Mouse (Mus musculus) C2C12 (cell line): ENCODE measurements around the gene Chrnd. TPM values are rescaled to one million over a fixed set of nuclear protein-coding genes. Genes with fewer than 3 reads are reported as not detected.

Experiments
- H3K27me3 ChIP-seq: one replicate; pipeline ENCODE4 v1.6.1; 2011; ENCODE audit not compliant: control insufficient read depth, insufficient read depth, insufficient read length
- H3K36me3 ChIP-seq: one replicate; pipeline ENCODE4 v1.6.1; 2011; ENCODE audit not compliant: control insufficient read depth, insufficient read depth
- H3K4me3 ChIP-seq: one replicate; pipeline ENCODE4 v1.5.1; 2011; ENCODE audit warnings: mild to moderate bottlenecking, control low read depth; ENCODE audit not compliant: poor library complexity, insufficient read depth, severe bottlenecking
- H3K79me2 ChIP-seq: one replicate; pipeline ENCODE4 v1.6.1; 2011; ENCODE audit not compliant: control insufficient read depth, insufficient read depth
- H3K79me3 ChIP-seq: one replicate; pipeline ENCODE4 v1.6.1; 2011; ENCODE audit warnings: low read depth, control low read depth
- H3ac ChIP-seq: one replicate; pipeline ENCODE3; 2011; ENCODE audit warnings: low read depth; ENCODE audit not compliant: control insufficient read depth, insufficient read length
- CEBPB ChIP-seq: IDR thresholded peaks from one replicate; pipeline ENCODE4 v1.6.1; 2011; ENCODE audit warnings: low read depth, mild to moderate bottlenecking, control low read depth, moderate library complexity
- CTCF ChIP-seq: IDR thresholded peaks from one replicate; pipeline ENCODE4 v1.5.1; 2011; ENCODE audit not compliant: control insufficient read depth, insufficient read depth, insufficient read length
- FOSL1 ChIP-seq: IDR thresholded peaks from one replicate; pipeline ENCODE4 v1.8.0; 2011; ENCODE audit warnings: mild to moderate bottlenecking, low read length; ENCODE audit not compliant: poor library complexity, insufficient read depth, severe bottlenecking
- MAX ChIP-seq: IDR thresholded peaks from one replicate; pipeline ENCODE4 v1.6.1; 2011; ENCODE audit warnings: mild to moderate bottlenecking, control low read depth
- MYOD1 ChIP-seq: IDR thresholded peaks from one replicate; pipeline ENCODE4 v1.6.1; 2011; ENCODE audit warnings: low read depth; ENCODE audit not compliant: control insufficient read depth, insufficient read length
- MYOG ChIP-seq: IDR thresholded peaks from one replicate; pipeline ENCODE4 v1.6.1; 2011; ENCODE audit not compliant: control insufficient read depth, insufficient read length; ENCODE audit errors: extremely low read depth
- USF1 ChIP-seq: IDR thresholded peaks from one replicate; pipeline ENCODE4 v1.6.1; 2011; ENCODE audit warnings: low read depth, mild to moderate bottlenecking, control low read depth, moderate library complexity
- polyA plus RNA-seq: library from polyadenylated mRNA; unstranded; fragments of >200 nt; fragmentation: generic; extraction: Trizol; gene quantifications from one replicate; pipeline ENCODE4 v1.2.1, GENCODE M21; 2012; ENCODE audit warnings: missing spikeins

Gene Chrnd
- polyA plus RNA-seq, 1 experiment: 7.4 TPM

DNA sequence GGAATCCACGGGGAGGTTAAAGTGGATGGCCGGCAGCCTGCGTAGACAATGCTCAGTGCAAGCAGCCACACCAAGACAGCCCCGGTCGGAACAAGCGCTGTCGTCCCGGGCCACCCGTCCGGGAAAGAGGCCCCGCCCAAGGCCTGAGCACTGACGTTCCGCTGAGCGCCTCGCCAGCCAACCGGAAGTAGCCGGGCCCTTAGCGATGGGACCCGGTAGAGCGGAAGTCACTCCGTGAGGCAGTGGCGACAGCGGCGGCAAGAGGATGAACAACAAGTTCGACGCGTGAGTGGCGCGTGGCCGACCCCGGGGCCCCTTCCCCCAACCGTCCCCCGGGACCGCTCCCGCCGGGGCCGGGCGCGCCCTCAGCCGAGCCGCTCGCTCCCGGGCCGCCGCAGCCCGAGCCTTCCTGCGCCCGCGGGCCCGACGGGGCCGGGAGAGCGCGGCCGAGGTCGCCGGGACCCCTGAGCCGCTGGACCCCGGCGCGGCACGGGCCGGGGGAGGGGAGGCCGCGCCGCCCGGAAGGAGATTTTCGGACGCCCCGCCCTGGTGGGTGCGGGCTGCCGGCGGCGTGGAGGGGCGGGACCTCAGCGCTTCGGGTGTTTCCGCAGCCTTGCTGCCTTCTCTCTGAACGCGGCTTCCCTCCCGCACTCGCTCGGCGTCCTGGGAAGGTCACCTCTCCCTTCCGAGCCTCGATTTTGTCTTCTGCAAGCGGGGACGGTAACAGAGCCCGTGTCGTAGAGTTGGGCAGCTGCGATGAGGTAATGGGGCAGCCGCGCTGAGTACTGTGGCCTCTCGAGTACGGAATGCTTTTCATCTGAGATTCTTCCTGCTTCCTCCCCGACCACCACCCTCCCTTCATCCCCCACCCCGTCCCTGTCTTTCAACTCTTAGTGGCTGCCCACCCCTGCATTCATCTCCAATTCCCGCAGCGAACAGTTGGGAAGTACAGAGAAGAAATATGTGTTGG lies 23.6 kb downstream of the Chrnd start, which contains the start of gene Eif4e2:
Gene Eif4e2 (plus strand): TSS at position 180 of the 970 bp plus-strand sequence.
- Histone ChIP-seq H3K4me3 (peak within 1 kb of the TSS; percentile 92), H3K79me3 (peaks cover 50% of the 10 kb centered on the region), H3ac (peak within 1 kb of the TSS; percentile 78), H3K27me3 (no peaks in the 10 kb centered on the region), H3K79me2 (peaks cover 54% of the 10 kb centered on the region), H3K36me3 (peaks cover 26% of the 10 kb centered on the region)
- TF ChIP-seq MAX (peak; percentile 37), MYOG (no peak)

DNA sequence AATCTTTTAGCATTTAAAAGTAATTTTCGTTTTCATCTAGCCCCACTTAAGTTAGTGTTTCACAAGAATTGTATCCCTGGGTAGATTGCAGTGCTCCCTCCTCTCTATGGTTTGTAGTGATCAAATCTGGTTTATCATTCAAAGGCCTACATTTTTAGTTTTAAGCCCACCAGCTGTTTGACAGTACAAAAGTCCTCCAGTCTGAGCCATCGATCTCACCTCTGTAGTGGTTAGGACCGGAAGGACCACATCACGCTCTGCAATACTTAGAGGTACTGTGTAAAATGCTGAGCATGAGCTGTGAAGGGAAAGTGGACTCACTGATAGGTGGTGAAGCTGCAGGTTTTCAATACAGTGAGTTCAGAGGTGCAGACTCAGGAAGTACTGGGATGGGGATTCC lies 24.3 kb downstream of the Chrnd start:
- Histone ChIP-seq H3ac (peak overlapping the region; percentile 68), H3K79me3 (peaks cover 55% of the 10 kb centered on the region), H3K36me3 (peaks cover 33% of the 10 kb centered on the region), H3K79me2 (peaks cover 61% of the 10 kb centered on the region), H3K27me3 (no peaks in the 10 kb centered on the region), H3K4me3 (peak overlapping the region; percentile 92)
- no peak for TF ChIP-seq MAX
- TF ChIP-seq USF1: no peak
- TF ChIP-seq CTCF: no peak
- TF ChIP-seq MYOD1: no peak
- TF ChIP-seq FOSL1: no peak
- TF ChIP-seq MYOG: no peak
- no peak for TF ChIP-seq CEBPB

DNA sequence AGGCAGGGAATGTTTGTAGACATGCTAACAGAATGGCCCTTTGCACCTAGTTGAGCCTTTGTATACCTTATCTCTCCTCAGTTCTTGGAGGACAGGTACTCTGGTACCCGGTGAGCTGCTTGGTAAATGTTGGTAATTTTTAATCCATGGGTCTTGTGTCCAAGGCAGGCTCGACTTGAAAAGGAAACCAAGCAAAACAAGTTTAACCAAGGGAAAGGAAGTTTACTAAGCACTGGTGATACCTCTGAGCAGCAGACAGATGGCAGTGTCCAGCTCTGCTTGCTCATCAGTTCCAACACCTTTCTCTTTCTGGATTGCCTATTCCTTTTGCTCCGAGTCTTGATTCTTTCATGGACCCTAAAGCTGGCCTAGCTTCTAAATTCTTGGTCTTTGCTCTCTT lies 27.5 kb downstream of the Chrnd start:
- H3K79me2 ChIP-seq: peaks cover 85% of the 10 kb centered on the region
- no peak overlapping the region for H3K4me3 ChIP-seq
- peaks cover 64% of the 10 kb centered on the region for H3K79me3 ChIP-seq
- H3K27me3 ChIP-seq: no peaks in the 10 kb centered on the region
- no peak overlapping the region for H3ac ChIP-seq
- H3K36me3 ChIP-seq: peaks cover 63% of the 10 kb centered on the region
- TF ChIP-seq MYOG (no peak), CEBPB (no peak), FOSL1 (no peak), MYOD1 (no peak), CTCF (peak; percentile 17), MAX (no peak)

DNA sequence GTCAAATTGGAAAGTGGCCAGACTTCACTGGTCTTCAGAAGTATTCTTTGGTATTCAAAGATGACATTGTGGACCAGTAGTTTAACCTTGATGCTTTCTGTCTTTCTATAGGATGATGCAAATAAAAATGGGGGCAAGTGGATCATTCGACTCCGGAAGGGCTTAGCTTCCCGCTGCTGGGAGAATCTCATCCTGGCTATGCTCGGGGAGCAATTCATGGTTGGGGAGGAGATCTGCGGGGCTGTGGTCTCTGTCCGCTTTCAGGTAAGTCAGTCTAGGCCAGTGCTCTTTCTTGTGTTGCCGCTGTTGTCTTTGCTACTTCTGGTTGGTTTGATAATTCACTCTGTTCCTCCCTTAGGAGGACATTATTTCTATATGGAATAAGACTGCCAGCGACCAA lies 35.3 kb downstream of the Chrnd start:
- Histone ChIP-seq H3ac (no peak overlapping the region), H3K4me3 (no peak overlapping the region), H3K79me2 (peaks cover 14% of the 10 kb centered on the region), H3K27me3 (no peaks in the 10 kb centered on the region), H3K36me3 (peaks cover 94% of the 10 kb centered on the region), H3K79me3 (peaks cover 6% of the 10 kb centered on the region)
- TF ChIP-seq CTCF: no peak
- no peak for TF ChIP-seq CEBPB
- TF ChIP-seq USF1: no peak
- no peak for TF ChIP-seq MYOG
- no peak for TF ChIP-seq MAX
- no peak for TF ChIP-seq MYOD1
- TF ChIP-seq FOSL1: no peak

DNA sequence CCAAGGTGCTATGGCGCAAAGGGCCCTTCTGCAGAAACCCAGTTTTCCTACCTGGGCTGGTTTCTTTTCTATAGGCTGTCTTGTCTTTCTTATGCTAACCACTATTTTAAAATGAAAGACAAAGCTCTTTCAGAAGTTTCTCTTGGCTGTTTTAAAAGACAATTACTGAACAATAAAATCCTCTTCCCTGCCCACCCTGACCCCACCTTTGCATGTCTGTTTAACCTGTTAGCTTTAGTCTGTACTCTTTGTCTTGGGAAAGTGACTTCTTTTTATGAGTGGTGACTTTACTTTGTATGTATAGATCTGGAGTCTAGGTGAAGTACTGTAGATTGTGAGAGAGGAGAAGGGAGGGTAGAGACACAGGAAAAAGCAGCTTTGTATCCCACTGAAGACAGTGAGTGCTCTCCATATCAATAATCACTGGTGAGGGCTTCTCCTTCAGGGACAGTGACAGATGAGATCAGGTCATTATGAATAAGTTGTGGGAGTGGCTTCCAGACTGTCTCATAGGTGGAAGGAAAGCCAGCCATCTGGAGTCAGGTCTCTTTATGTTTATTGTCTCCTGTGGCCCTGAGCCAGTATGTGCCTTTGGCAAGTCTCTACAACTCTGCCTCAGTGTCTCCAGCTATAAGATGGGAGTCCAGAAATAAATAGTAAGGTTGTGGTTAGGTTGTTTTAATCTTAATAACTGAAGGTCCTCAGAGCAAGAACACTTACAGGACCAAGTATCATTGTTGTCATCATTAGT lies 36.2 kb downstream of the Chrnd start:
- Histone ChIP-seq H3K4me3 (no peak overlapping the region), H3ac (no peak overlapping the region), H3K79me2 (peaks cover 8% of the 10 kb centered on the region), H3K36me3 (peaks cover 94% of the 10 kb centered on the region), H3K79me3 (peaks cover 4% of the 10 kb centered on the region), H3K27me3 (no peaks in the 10 kb centered on the region)
- TF ChIP-seq FOSL1: no peak
- TF ChIP-seq USF1: no peak
- no peak for TF ChIP-seq MYOD1
- no peak for TF ChIP-seq MYOG
- TF ChIP-seq MAX: no peak
- TF ChIP-seq CTCF: no peak
- TF ChIP-seq CEBPB: no peak
